Mouse (Mus musculus): ENCODE measurements around the gene Atp12a. TPM values are rescaled to one million over a fixed set of nuclear protein-coding genes. Genes with fewer than 3 reads are reported as not detected.

Atp12a gene
- total RNA-seq (2017) = not detected in 3 replicates

DNA sequence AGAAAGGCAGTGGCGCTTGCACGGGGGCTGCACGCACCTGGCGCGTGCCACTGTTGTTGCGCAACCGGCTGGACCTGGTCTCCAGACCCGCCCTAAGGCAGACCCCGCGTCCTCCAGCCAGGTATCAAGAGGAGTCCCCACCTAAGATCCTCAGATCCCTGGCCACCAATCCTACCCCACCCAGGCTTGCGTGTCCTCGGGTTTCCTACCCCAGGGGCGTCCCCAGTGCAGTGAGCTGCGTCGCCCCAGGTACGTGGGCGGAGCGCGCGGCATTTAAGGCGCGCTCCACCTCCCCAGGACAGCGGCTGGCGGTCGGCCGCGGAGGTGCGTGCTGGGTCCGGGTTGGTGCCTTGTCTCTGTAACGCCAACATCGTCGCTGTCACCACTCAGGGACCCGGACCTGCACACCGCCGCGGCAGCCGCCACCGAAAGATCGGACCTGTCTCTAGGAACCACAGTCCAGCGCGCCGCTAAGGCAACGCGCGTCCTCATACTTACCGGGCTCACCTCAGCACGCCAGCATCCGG lies at the start of gene Atp12a:
TSS of gene Atp12a (plus strand) at position 358 of the 527 bp plus-strand sequence.
- no peak for ATAC-seq (replicated peaks; ENCODE audit: insufficient number of reproducible peaks, low FRiP score, low TSS enrichment, poor library complexity, severe bottlenecking)

GRCm38 (mm10) chr14:56315519-56315918 lies 49.3 kb upstream of the Atp12a start:
- ATAC-seq (replicated peaks; ENCODE audit: insufficient number of reproducible peaks, low FRiP score, low TSS enrichment, poor library complexity, severe bottlenecking) = no peak

DNA sequence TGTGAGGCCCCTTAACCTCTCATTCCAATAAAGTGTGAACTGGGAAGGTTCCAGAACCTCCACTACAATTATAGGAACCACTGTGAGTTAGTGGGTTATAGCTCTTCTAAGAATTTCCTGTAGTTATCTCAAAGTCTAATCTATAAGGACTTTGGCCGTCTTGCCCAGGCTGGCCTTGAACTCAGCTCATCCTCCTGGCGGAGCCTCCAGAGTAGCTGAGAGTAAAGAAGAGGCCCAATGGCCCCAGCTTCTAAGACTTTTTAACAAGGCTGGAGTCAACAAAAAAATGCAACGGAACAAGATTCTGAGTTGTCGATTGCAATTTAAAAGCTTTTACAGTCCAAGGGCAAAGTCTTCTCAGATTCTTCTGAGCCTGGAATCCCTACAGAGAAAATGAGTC lies 48.5 kb upstream of the Atp12a start:
- ATAC-seq (replicated peaks; ENCODE audit: insufficient number of reproducible peaks, low FRiP score, low TSS enrichment, poor library complexity, severe bottlenecking) = no peak

DNA sequence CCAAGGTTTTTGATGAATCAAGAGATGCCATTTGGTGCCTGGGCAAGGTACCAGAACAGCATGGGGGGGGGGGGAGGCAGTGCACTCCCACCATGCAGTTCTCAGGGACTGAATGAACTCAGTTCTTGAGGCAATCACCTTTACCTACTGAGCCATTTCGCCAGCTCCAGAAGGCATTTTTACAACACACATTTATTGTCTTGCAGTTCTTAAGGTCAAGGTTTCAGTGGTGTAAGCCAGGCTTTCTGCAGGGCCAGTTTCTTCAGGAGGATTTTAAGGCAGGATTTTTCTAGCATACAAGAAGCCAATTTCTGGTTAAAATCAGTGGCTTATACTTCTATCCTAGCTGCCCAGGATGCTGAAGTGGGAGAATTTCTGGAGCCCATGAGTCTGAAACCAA lies 41.9 kb upstream of the Atp12a start:
- ATAC-seq (replicated peaks; ENCODE audit: insufficient number of reproducible peaks, low FRiP score, low TSS enrichment, poor library complexity, severe bottlenecking) = no peak

- ATAC-seq (replicated peaks; ENCODE audit: insufficient number of reproducible peaks, low FRiP score, low TSS enrichment, poor library complexity, severe bottlenecking) = no peak
These were observed 39.8 kb upstream of the Atp12a start for GRCm38 (mm10) chr14:56325038-56325437.

DNA sequence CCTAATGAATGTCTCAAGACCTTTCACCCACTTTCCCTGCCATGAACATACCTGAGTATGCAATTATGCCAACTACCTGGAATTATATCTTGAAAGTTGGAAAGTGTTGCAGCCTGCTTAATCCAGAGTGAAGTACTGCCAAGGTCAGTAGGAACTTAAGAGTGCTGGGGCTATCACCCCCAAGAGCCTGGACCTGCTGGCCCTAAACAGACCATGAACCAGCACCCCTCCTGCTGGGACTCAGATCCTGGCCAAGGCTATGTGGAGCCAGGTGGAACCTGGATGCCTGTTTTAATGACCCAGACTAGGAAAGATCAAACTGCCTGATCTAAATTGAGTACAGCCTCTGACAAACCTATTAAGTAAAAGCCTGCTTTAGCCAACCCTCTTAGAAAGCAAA lies 31.2 kb upstream of the Atp12a start:
- ATAC-seq (replicated peaks; ENCODE audit: insufficient number of reproducible peaks, low FRiP score, low TSS enrichment, poor library complexity, severe bottlenecking) = no peak

DNA sequence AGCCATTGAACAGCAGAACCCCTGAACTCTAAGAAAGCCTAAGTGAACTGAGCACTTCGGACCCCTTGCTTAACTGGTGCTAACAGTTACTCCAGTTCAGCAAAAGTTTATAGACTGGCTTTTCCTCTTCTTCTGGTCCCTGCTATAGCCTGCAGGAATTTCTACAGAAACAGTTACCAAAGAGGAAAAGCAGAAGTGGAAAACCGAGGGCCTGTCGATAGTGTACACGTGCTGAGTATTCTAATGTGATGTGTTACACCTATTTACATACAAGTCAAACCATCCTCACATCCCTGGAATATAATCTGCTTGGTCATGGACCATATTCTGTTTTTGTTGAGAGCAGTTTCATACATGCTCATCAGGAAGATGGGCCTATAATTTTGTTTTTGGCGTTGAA lies 30.4 kb upstream of the Atp12a start:
- no peak for ATAC-seq (replicated peaks; ENCODE audit: insufficient number of reproducible peaks, low FRiP score, low TSS enrichment, poor library complexity, severe bottlenecking)

DNA sequence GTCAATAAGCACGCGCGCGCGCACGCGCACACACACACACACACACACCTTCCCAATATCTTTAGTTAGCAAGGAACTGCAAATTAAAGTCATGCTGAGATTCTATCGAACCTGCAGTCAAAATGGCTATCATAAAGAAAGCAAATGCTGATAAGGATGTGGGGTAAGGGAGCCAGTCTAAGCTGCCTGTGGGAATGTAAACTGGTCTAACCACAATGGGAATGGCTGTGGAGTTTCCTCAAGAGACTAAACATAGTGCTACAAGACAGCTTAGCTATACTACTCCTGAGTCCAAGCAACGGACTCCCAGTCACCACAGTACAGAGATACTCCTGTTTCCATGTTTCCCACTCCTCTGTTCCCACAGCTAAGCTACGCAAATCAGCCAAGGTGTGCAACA lies 28.8 kb upstream of the Atp12a start:
- ATAC-seq (replicated peaks; ENCODE audit: insufficient number of reproducible peaks, low FRiP score, low TSS enrichment, poor library complexity, severe bottlenecking) = no peak

DNA sequence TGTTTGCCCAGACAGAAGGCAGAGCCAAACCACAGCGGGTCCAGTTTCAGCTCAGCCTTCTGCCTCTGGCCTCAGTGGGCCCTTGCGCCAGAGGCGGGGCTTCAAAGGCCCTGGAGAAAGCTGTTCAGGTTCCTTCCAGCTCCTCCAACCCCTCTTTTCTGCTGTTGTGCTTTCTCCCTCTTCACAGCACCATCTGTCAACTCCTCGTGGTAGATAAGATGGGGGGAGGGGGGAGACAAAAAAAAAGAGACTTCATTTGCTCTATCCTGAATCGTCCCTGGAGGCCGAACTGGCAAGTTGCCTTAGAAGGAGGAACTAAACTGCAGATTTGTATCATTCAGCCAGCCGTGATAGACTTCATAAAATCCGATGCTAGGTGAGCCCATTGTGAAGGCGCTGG lies 27.8 kb upstream of the Atp12a start:
- ATAC-seq (replicated peaks; ENCODE audit: insufficient number of reproducible peaks, low FRiP score, low TSS enrichment, poor library complexity, severe bottlenecking) = no peak

GRCm38 (mm10) chr14:56337696-56338095 lies 27.2 kb upstream of the Atp12a start:
- no peak for ATAC-seq (replicated peaks; ENCODE audit: insufficient number of reproducible peaks, low FRiP score, low TSS enrichment, poor library complexity, severe bottlenecking)

DNA sequence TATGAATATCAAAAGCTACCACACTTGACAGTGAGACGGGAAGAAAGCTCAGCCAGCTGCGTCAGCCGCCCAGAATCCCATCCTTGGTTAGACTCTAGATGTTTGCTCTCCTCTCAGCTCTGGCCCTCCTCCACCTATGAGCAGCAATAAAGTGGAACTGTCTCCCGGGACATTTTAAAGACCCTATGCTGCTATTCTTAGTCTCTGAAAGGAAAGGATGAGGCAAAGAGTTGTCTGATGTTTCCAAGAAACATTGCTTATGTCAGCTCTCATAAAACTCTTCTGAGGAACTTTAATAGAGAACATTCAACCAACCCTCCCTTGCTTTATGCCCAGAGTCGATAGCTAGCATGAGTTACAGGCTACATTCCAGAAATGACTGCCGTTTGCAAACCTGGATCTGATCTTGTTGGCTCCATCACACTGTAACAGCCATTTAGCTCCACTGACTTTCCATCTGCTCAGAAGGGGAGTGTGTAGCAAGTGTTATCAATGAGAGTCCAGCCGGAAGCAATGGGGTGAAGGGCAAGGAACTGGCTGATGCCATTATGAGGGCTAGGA lies 25.9 kb upstream of the Atp12a start:
- no peak for ATAC-seq (replicated peaks; ENCODE audit: insufficient number of reproducible peaks, low FRiP score, low TSS enrichment, poor library complexity, severe bottlenecking)

DNA sequence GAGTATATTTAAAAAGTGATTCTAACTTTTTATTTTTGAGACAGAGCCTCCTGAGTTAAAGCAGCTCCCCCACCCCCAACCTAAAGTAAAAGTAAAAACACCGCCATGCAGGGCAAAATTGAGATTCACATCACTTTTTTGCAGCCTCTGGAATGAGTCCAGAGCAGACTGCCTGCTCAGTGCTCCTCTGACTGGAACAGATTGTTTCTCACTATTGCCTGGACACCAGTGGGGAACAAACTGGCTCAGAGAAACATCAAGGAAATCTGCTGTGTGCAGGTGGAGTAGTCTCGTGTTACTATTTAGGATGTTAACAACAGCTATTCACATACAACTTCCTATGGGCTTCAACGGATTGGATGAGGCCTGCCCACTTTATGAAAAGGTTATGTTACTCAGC lies 16.2 kb upstream of the Atp12a start:
- ATAC-seq (replicated peaks; ENCODE audit: insufficient number of reproducible peaks, low FRiP score, low TSS enrichment, poor library complexity, severe bottlenecking) = no peak

DNA sequence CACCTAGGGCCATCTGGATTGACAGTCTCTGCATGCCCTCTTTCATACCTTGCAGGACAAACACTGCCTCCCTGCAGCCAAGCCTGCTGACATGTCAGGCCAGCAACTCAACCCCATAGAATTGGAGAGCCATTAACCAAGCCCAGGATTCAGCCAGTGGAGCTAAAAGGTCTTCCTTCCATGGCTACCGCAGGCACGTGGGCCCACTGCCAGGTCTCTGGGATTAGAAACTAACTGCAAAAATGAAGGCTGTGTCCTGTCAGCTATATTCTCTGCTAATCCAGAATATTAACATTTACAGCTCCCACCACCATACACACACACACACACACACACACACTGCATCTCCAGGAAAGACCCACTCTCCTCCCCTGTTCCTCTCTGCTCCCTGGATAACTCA lies 15.3 kb upstream of the Atp12a start:
- ATAC-seq (replicated peaks; ENCODE audit: insufficient number of reproducible peaks, low FRiP score, low TSS enrichment, poor library complexity, severe bottlenecking) = no peak

- ATAC-seq (replicated peaks; ENCODE audit: insufficient number of reproducible peaks, low FRiP score, low TSS enrichment, poor library complexity, severe bottlenecking) = no peak
These were observed 12.8 kb upstream of the Atp12a start for GRCm38 (mm10) chr14:56351959-56352660.

GRCm38 (mm10) chr14:56354803-56355202 lies 10.1 kb upstream of the Atp12a start:
- no peak for ATAC-seq (replicated peaks; ENCODE audit: insufficient number of reproducible peaks, low FRiP score, low TSS enrichment, poor library complexity, severe bottlenecking)

DNA sequence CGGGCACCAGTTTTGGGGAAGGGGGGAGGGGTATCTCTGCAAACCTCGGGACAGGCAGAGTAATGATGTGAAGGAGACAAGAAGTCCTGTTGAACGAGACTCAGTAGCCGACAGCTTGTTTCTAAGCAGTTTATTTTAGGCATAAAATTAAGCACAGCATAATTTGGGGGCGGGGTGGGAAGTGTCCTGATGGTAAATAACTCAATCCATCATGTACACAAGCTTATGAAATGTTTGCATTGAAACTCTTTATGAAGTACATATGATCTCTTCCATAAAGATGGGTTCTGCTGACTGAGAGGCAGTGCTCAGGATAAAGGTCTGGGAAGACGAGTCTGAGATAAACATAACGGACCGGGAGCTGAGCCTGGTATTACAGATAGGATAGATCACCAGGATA lies 9.5 kb upstream of the Atp12a start:
- no peak for ATAC-seq (replicated peaks; ENCODE audit: insufficient number of reproducible peaks, low FRiP score, low TSS enrichment, poor library complexity, severe bottlenecking)

DNA sequence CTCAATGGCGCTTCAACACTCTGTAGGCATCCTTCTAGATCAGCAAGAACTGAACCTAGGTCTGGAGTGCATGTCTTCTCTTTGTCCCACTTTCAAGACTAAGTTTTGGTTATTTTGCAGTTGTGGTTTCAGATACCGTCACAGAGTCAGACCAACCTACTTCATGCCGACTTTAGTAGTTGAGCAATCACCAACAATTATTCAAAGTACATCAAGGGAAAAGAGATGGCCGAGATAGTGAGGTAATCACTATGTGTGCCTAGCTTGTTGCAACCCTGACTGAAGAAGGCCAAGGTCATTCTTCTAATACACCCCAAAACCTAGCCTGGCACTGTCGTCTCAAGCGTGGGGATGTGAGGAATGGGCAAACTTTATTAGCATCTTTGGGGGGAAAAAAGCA lies 8.7 kb upstream of the Atp12a start:
- ATAC-seq (replicated peaks; ENCODE audit: insufficient number of reproducible peaks, low FRiP score, low TSS enrichment, poor library complexity, severe bottlenecking) = no peak

GRCm38 (mm10) chr14:56358422-56358821 lies 6.4 kb upstream of the Atp12a start:
- no peak for ATAC-seq (replicated peaks; ENCODE audit: insufficient number of reproducible peaks, low FRiP score, low TSS enrichment, poor library complexity, severe bottlenecking)

GRCm38 (mm10) chr14:56359131-56359530 lies 5.7 kb upstream of the Atp12a start:
- ATAC-seq (replicated peaks; ENCODE audit: insufficient number of reproducible peaks, low FRiP score, low TSS enrichment, poor library complexity, severe bottlenecking) = no peak

DNA sequence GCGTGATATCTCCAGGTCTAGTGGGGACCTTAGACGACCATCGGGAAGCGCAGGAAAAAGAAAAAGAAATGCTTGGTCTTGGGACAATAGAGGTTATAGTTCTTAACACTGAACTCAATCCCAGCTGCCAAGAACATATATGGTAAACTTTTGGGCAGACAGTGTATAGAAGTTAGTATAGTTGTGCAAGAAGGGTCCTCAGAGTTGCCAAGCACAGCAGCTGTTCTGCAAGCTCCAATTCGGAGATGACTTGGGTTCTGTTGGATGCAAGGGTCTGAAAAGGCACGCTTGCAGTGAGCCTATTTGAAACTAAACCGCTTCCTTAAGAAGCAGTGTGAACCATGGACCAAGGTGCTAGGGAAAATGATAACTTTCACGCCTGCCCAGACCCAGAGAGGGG lies 424 bp downstream of the Atp12a start:
- no peak for ATAC-seq (replicated peaks; ENCODE audit: insufficient number of reproducible peaks, low FRiP score, low TSS enrichment, poor library complexity, severe bottlenecking)

Data from monocyte, adult 5-6 weeks (primary cell).